Mouse (Mus musculus): ENCODE results near the gene Sirpa.
A peak's percentile ranks its signal among the peaks of the same experiment; 100 is the strongest.

Sirpa gene

GRCm38 (mm10) chr2:129592459-129593140 lies at the start of gene Sirpa:
Sirpa (plus strand) TSS chr2:129592835.
- DNase-seq = peak; percentile 7 to 14

GRCm38 (mm10) chr2:129544448-129544847 lies 48.2 kb upstream of the Sirpa start:
- DNase-seq = no peak

GRCm38 (mm10) chr2:129544919-129545318 lies 47.7 kb upstream of the Sirpa start:
- DNase-seq = no peak

- DNase-seq = no peak
These were observed 47.0 kb upstream of the Sirpa start for GRCm38 (mm10) chr2:129545596-129545995.

GRCm38 (mm10) chr2:129546772-129547171 lies 45.9 kb upstream of the Sirpa start:
- DNase-seq = no peak

- no peak for DNase-seq
These were observed 43.0 kb upstream of the Sirpa start for GRCm38 (mm10) chr2:129549537-129550135.

- DNase-seq = no peak
These were observed 41.9 kb upstream of the Sirpa start for GRCm38 (mm10) chr2:129550781-129551180.

- DNase-seq = no peak
These were observed 36.6 kb upstream of the Sirpa start for GRCm38 (mm10) chr2:129556081-129556480.

GRCm38 (mm10) chr2:129558008-129558874 lies 34.4 kb upstream of the Sirpa start:
- DNase-seq = no peak

- no peak for DNase-seq
These were observed 33.8 kb upstream of the Sirpa start for GRCm38 (mm10) chr2:129558875-129559219.

GRCm38 (mm10) chr2:129561796-129562195 lies 30.8 kb upstream of the Sirpa start:
- no peak for DNase-seq

GRCm38 (mm10) chr2:129563944-129564709 lies 28.5 kb upstream of the Sirpa start:
- no peak for DNase-seq

GRCm38 (mm10) chr2:129569120-129569519 lies 23.5 kb upstream of the Sirpa start:
- DNase-seq = no peak

- no peak for DNase-seq
These were observed 23.1 kb upstream of the Sirpa start for GRCm38 (mm10) chr2:129569556-129569955.

GRCm38 (mm10) chr2:129573701-129574273 lies 18.8 kb upstream of the Sirpa start:
- DNase-seq = no peak

- no peak for DNase-seq
These were observed 18.1 kb upstream of the Sirpa start for GRCm38 (mm10) chr2:129574395-129575046.

- DNase-seq = no peak
These were observed 17.5 kb upstream of the Sirpa start for GRCm38 (mm10) chr2:129575113-129575512.

GRCm38 (mm10) chr2:129576611-129577447 lies 15.8 kb upstream of the Sirpa start:
- no peak for DNase-seq

- DNase-seq = no peak
These were observed 12.0 kb upstream of the Sirpa start for GRCm38 (mm10) chr2:129580656-129581055.

GRCm38 (mm10) chr2:129581826-129582225 lies 10.8 kb upstream of the Sirpa start:
- no peak for DNase-seq

GRCm38 (mm10) chr2:129582261-129582660 lies 10.4 kb upstream of the Sirpa start:
- DNase-seq = no peak

All from thymus, postnatal 36 days (tissue).